Mouse (Mus musculus): ENCODE data around the gene Tle3. TPM values are rescaled to one million over a fixed set of nuclear protein-coding genes. Genes with fewer than 3 reads are reported as not detected.

The Tle3 gene
- polyA plus RNA-seq, 2 experiments from 2014 or later: 19.6 to 23.7 TPM

DNA sequence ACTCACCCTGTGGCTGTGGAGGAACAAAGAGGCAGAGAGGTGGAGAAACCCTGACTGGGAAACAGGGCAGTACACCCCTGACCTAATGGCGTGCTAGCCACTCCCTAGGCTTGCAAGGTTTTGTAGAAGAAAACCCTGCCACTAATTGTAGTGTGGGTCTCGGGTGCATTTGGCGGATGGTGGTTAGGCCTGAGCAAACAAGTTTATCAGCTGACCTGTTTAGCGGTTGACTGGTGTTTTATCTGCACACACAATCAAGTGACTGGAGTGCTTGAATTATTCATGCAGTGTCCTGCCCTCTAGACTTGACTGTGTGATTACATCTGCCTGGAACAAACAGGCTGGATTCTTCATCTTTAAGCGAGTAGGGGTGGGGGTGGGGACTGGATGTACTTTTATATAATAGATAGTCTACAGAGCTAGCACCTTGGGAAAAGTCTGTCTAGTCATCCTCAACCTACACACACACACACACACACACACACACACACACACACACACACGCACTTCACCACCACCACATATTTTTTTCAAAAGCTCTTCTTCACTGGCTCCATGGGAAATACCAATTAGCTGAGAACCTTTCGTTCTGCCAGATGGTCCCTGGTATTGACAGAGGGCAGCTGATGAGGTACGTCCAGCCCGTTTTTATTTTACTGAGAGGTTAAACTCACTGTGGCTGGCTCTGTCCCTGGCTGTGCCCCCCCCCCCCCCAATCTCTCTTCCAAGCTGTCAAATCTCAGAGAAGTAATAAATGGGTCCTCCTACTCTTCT is 5.7 kb downstream of the Tle3 start:
- ATAC-seq: peak; percentile 27

DNA sequence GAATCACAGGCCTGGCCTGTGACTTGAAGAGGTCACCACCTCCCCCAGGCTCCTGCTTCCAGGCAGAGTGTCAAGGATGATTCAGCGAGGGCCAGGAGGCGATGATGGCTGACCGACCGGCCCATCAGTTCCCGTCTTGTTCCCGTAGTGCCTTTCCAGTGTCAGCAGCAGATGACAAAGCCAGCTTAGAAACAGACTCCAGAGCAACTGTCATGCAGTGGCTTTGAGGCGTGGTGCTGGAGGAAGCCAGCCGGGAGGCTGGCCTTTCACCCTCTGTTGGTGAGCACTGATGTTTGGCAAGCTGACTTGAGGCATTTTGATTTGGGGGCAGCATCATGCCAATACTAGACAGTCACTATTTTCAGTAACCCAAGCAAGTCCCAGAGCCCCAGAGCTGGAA is 6.3 kb downstream of the Tle3 start:
- ATAC-seq: no peak

DNA sequence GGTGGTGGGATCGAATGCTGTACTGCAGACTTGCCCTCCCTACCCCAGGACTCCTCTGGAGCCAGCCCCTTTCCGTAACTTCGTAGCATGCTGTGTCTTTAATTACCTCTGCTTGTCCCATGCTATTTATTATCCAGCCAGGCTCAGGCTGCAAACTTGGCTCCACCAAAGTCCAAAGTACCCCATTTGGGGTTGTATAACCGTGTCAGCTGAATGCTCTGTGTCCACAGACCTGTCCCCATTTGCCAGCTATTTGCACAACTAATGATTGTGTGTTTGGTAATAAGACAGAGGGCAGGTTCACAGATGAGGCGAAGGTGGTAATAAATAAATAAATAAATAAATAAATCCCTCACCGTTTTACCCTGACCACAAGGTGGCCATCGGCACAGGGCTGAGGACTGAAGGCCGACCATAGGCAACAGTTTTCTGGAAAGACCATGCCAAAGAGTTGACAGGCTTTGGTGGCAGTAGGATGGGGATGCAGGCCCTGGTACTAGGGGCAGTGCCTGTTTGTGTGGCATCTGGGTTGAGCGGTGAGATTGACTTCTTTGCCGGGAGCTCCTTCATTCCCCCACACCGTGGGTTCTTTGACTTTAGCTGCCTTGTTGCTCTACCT is 7.0 kb downstream of the Tle3 start:
- ATAC-seq: no peak

DNA sequence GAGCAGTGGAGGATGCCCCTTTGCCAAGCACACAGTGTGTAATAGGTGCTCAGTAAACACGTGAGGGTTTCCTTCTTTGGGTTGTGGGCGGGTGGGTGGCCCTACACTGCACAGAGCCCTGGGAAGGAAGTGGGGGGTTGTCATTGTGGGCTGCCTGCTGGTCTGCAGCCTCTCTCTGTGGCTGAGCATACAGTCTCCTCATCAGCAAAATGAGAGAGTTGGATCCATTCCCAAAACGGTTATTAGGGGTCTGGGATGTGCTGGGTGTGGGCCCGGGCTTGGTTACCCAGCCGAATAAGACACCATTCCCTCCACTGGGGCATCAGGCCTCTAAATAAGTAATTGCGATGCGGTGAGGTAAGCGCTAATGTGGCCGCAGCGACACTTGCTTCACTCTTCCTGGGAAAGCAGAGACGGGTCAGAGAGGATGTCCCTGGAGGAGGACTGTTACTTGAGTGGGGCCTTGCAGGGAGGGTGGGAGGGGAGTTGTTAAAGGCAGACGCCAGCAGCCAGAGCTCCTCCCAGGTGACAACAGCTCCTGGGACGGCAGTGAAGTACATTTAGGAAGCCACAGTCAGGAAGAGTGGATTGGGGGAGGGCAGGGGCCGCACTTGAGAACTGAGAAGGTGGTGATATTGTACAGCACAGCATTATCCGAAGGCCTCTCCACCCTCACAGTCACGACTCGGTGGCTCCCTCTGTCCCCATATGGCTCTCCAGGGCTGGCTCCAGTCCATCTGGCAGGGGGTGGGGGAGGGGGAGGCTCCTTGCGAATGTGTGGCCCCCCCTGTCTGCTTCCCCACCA is 8.3 kb downstream of the Tle3 start:
- peak; percentile 81 for ATAC-seq

DNA sequence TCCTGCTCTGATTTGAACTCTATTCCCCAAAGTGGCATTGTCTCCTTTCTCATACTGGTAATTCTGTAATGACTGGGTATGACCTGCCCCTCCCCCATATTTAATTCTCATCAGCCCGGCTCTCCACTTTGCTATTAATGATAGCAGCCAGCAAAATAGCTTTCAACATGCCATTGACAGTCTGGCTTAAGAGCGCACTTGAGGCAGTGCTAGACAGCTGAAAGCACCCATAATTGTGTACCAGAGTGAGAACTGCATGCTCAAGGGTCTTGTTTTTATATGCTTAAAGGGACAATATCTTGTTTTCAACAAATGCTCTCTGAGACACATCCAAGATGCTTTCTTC is 8.9 kb downstream of the Tle3 start:
- ATAC-seq: no peak

DNA sequence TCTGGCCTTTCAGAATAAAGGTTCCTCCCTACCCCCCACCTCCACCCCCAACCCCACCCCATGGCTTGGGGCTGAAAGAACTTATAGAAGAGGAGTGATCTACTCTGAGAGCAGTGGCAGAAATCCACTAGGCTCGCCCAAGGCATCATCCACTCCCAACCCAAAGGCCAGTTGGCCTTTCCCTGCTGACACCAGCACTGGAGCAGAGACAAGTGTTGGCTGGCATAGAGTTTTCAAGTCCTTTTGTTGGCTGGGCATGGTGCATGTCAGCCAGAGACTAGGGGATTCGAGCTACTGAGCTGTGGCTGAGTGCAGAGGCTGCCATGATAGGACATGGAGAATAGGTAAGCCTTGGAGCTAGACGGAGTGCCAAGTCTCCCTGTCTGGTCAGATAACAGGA is 9.3 kb downstream of the Tle3 start:
- no peak for ATAC-seq

DNA sequence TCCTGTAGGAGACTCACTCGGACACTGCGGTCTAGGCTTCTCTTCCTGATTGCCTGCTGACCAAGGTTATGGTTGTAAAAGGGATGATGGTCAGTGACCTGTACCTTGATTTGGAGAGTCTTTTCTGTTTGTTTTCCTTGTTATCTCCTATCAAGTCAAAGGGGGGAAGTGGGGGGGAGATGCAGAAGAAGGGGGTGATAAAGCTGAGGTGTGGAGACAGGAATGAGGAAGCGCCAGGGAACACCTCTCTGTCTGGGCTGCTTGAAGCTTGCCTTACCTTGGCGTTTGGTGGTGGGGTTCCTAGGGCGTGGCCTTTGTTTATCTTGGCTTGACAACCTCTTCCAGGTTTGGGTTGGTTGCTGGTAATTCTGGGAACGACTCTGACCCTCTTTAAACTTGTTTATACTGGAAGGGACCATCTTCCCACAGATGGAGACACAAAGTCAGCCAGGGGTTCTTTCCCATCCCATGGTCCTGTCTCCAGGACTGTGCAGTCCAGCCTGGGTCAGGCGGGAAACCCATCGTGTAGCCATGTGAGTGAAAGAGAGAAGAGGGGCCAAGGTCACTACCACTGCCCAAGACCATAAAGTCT is 10.5 kb downstream of the Tle3 start:
- no peak for ATAC-seq

DNA sequence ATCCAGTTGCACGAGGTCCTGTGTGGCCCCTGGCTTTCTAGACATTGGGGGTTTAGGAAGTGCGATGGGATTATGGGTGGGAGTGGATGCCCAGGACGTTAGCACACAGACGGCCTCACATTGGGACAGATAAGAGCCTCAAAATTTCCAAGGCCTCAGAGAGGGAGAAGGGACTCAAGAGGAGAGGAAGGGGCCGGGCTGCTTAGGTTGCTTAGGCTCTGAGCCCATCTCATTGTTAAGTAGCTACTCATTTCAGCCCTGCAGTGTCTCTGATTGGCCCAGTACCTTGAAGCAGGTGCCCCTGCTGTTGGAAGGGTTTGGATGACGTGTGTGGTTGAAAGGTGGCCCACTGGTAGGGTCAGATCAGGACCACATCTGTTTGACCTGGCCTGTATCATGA is 11.9 kb downstream of the Tle3 start:
- ATAC-seq: no peak

DNA sequence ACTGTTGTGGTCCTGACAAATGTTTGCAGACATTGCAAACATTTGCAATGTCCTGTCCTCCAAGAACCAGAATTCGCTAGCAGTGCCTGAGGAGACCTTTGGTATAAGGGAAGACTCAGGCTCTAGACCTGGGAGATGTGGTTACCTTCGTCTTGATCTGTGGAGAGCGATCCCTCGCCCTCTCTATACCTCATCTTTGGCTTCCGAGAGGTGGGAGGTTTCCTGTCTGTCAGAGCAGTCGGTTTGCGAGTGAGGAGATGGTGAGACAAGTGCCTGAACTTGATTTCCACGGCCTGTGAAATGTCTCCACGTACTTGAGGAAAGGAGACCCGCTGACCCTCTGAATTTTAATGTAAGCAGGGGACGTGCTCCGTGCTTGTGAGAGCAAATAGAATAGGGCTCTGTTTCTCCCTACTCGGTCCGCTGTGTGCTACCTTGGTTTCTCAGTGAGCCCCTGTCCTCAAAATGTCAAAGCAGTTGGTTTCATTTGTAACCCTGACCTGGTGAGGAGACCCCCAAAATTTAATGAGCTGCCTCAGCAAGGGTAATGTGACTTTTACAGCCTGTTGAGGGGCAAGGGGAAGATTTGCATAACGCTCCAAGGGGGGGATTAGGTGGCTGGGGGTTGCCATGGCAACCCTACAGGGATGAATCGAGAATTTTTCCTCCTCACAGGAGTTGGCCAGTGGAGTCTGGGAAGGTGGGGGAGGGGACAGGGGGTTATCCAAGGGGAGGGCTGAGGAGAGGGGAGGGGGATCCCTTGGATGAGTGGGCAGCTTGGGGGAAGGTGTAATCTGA is 12.7 kb downstream of the Tle3 start:
- ATAC-seq: peak; percentile 40

DNA sequence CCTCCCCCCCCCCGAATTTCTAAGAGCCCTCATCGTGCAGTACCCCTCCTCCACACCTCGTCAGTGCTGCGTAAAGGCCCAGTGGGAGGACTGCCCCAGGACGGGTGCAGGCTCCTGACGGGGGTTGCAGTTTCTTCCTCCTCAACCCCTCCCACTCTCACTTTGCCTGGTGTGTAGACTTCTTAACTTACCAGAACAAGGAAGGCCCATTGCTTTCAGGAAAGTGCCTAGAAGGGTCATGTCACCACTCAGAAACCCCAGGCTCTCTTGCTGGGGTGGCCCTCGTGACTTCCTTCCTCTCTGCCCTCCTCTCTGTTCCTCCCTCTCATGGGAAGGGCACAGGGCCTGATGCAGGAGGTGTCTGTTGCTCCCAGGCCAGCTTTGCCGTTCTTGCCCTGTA is 13.6 kb downstream of the Tle3 start:
- peak; percentile 62 for ATAC-seq

DNA sequence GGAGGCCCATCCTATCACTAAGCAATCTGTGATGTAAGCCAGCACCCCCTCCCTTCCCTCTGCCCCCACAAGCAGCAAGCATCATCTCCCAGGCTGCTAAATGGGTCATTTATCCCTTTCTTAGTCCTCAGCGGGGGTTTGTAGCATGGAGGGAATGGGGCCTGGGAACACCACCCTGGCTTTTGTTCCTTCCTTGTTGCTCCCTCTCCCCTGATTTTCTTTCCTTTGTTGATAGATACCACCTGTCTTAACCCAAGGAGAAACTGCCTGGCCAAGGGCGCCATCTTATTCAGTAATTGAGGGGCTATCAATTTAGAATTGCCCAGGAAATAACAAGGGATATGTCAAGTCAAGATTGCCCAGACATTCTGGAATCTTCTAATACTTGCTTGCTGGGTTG is 14.1 kb downstream of the Tle3 start:
- no peak for ATAC-seq

DNA sequence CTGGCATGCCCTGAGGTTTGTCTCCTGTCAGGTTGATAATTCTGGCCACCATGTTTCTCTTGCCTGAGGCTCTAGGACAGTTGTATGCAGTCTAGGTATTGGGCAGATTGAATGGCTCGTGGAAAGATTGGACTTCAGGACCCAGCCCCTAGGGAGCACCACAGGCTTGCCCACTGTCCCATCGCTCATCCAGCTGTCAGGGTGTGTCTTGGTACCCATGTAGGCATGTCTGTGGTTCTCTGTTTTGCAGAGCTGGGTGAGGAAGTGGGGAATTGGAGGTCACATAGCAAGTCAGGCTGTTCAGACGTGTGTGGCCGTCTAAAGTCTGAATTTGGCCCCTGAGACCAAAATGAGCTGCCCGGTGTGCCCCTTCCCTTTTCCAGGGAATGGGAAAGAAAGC is 15.6 kb downstream of the Tle3 start:
- ATAC-seq: no peak

DNA sequence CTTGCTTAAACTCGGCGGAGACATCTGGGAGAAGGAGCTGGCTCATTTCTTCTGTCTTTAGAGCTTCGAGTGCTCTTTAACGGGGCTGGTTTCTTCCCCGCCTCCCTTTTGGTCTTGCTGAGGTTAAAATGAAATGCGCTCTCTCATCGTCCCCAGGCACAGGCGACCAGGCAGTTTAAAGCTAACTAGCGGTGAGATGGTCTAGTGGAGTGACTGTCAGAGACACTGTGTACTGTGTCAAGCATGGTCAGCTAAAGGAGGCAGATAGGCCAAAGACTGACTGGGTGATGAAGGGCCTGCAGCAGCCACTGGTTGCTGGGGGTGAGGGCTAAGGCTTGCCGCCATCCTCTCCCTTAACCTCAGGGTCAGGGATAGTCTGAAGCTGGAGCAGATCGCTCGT is 16.0 kb downstream of the Tle3 start:
- no peak for ATAC-seq

DNA sequence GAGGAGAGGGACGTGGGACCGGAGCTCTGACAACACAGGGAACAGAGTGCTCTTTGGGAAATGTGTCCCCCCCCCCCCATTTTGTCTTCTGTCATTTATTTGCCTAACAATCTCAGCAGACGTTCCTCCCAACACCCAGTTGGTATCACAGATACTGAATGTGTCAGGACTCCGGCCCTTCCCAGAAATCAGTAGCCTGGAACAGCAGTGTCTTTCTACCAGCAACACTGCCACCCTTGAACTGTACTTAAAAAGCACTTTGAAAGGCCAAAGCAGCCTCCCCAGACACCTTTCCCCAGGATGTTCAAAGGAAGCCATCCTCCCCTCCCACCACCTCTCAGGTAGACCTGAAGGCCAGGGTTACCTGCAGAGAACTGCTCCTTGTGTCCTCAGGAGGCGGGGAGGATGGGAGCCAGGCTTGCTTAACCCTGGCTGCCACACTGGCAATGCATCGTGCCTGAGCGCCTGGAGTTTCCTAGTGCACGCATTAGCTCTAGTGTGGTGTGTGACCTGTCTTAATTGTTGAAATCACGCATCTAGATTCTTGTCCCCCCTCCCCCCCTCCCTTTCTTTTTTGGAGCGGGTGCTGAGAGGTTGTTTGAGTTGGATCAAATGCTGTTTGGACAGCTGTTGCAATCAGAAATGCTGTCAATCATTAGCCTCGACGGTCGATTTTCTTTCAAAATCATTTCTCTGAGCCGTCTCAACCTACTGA is 16.7 kb downstream of the Tle3 start:
- ATAC-seq: no peak

DNA sequence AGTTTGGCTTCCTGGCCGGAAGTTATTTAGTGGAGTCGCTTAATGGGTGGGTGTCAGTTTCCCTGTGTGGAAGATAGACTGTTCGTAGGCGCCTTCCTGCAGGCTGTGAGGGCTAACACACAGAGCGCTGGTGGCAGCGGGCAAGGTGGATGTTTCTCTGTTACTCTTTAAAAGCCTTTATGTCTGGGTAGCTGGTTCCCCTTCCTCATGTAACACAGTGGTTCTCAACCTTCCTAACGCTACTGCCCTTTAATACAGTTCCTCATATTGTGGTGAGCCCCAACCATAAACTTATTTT is 17.2 kb downstream of the Tle3 start:
- peak; percentile 36 for ATAC-seq

DNA sequence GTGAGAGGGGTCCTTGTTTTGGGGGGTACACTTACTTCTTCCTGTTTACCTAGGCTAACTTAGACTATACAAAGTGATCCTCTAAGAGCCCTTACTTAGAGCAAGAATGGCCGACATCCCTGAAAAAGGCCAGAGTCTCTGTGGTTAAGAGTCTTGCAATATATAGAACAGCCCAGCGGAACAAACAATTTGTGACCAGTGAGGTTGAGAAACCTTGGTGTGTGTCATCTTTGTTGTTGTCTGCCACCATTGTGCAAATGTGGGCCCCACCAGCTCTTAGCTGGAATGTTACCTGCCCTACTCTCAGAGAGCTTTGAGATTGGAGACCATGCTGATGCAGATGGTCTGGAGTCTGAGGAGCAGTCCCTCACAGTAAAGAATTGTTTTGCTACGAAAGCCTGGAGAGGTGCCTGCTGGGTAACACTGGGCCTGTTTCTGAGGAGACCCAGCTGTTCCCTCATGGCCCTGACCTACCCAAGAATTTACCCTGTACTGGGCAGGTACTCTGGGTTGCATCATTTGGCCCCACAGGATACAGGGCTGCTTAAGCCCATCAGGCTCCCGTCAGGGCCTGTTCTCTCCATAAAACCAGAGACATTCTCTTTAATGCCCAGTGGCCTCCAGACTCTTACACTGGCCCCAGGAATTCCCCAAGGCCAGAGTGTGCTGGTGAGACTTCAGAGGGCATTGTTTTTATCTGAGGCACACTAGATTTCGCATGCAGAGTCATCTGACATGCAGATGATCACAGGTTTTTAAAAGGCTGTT is 19.6 kb downstream of the Tle3 start:
- no peak for ATAC-seq

DNA sequence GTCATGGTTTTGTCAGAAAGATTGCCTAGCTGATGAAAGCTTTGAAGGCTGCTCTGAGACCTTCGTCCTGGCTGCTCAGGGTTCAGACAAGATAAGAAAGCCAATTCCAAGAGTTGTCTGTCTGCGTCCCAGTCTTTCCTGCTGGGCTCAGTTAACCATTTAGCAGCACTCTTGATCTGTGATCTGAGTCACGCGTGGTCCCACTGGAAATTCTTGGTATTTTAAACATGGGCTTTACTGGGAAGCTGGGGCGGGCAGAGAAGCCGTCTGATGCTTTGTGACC is 20.1 kb downstream of the Tle3 start:
- ATAC-seq: no peak

DNA sequence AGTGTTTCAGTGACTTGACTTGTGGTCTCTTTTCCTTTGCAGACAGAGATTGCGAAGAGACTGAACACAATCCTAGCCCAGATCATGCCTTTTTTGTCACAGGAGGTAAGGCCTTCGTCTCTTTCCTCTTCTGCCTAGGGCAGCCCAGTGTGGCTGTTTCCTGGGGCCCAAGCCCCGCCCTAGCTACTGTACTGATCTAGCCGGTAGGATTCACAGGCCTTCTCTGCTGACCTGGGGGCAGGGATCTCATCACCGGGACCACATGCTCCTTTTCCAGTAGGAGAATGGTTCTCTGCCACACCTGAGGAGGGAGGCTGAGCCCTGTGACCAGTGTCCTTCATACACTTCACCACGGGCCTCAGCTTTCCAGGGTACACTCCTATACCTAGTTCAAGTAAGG is 21.0 kb downstream of the Tle3 start:
- no peak for ATAC-seq

DNA sequence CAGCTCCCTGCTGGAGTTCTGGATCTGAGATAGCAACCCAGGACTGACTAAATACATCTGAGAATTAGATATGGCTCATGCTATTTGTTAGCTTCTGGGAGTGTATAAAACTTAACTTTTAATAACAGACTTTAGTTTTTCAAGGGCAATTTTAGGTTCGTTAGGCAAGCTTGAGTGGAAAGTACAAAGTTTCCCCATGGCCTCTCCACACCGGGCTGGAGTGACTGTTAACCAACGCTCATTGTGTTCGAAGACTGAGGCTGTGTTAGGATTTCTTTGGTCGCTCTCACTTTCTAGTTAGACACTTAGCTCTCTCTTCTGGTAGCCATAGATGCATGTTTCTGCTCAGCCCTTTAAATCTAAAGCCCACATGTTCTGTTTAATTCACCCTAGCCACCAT is 21.7 kb downstream of the Tle3 start:
- ATAC-seq: no peak

DNA sequence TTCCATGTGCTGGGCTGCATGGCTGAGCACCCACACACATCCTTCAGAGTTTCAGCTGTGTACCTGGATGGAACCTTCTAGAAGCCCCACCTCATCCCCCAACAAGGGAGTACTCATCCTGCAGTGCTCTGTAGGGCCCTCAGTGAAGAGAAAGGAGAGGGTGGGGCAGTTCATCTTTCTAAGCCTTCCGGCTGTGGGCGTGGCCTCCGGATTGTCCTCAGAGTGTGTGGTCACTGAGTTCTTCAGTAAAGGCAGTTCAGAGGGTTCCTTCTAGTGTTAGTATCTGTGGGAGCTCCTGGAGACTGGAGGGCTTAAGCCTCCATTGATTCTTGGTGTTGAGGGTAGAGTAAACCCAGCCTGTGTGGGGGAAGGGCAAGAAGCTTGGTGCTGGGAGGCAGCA is 22.9 kb downstream of the Tle3 start:
- ATAC-seq: no peak

DNA sequence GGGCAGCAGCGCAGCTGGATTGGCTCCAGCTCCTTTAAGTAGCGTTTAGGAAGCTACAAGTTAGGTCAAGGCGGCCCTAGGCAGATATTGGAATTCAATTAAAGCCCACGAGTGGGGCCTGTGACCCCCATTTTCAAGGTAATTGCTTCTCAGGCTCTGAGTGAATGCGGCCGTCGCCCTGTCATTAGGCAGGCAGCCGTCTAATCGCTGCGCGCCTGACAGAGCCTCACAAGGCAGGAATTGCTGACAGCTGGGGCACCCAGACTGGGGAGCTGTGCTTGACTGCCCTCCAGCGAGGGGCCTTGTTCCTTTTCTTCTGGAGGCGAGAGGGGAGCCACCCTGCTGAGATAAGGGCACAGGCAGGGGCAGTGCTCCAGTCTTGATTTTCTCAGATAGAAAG is 24.3 kb downstream of the Tle3 start:
- no peak for ATAC-seq

DNA sequence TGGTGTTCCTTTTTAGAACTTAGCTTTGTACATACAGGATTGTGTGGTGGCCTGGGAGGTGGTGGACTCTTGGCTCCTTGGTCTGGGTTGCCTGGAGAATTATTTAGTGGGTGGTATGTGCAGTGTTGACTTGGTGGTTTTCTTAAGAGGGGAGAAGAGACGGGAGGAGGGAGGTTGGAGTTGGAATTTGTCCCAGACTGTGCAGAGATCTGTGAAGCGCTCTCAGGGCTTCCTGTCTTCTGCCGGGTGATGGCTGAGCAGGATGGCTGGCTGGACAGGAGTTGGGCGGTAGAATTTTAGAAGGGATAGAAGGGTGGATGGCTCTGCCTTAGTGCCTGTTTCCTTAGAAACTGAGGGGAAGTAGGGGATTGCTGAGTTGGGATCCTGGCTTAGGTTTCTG is 25.0 kb downstream of the Tle3 start:
- no peak for ATAC-seq
